Mouse (Mus musculus) megakaryocyte, embryonic 14.5 days (primary cell): ENCODE data around the gene Gnai3. TPM values are rescaled to one million over a fixed set of nuclear protein-coding genes. Genes with fewer than 3 reads are reported as not detected.

Source experiments
- H3K27me3 ChIP-seq: replicated peaks from 2 replicates; pipeline ENCODE3; 2012; ENCODE audit warnings: inconsistent platforms
- H3K36me3 ChIP-seq: replicated peaks from 2 replicates; pipeline ENCODE3; 2012; ENCODE audit warnings: low read length, inconsistent platforms, mixed read lengths
- H3K4me1 ChIP-seq: 2 replicates; pipeline ENCODE4 v1.6.1; 2012; ENCODE audit warnings: inconsistent platforms
- H3K4me3 ChIP-seq: replicated peaks from 2 replicates; pipeline ENCODE3; 2012; ENCODE audit warnings: moderate library complexity, mild to moderate bottlenecking, inconsistent platforms
- H3K9me3 ChIP-seq: 2 replicates; pipeline ENCODE4 v1.6.1; 2012; ENCODE audit warnings: inconsistent platforms
- FLI1 ChIP-seq: IDR thresholded peaks from 2 replicates; pipeline ENCODE4 v1.6.1; 2012; ENCODE audit warnings: low read length, inconsistent platforms, mixed read lengths
- GATA1 ChIP-seq: IDR thresholded peaks from 3 replicates; pipeline ENCODE4 v1.6.1; 2012; ENCODE audit warnings: mixed read lengths, low read length, inconsistent platforms, borderline replicate concordance
- polyA plus RNA-seq: library from polyadenylated mRNA; stranded (reverse); fragments of >175 nt; gene quantifications from 2 replicates; pipeline ENCODE4 v1.2.3, GENCODE M21; 2012; ENCODE audit warnings: low replicate concordance; ENCODE audit not compliant: insufficient read depth

The Gnai3 gene
- 4.0 TPM in 1 of 2 replicates, not detected in the other for polyA plus RNA-seq

GRCm38 (mm10) chr3:108145534-108146445 is at the start of gene Gnai3:
Gene Gnai3 (minus strand): TSS chr3:108146146.
- Histone ChIP-seq H3K36me3 (peaks cover 19% of the 10 kb centered on the region), H3K27me3 (peaks cover 4% of the 10 kb centered on the region), H3K4me1 (peaks cover 55% of the 10 kb centered on the region), H3K9me3 (no peaks in the 10 kb centered on the region), H3K4me3 (peak within 1 kb of the TSS; percentile 97)
- no peak for TF ChIP-seq GATA1
- peak; percentile 98 for TF ChIP-seq FLI1

- H3K36me3 ChIP-seq: peaks cover 59% of the 10 kb centered on the region
Measured at GRCm38 (mm10) chr3:108195287-108195686, 49.3 kb upstream of the Gnai3 start.

GRCm38 (mm10) chr3:108193686-108194085 is 47.7 kb upstream of the Gnai3 start:
- TF ChIP-seq FLI1 (no peak), GATA1 (no peak)
- H3K36me3 ChIP-seq: peaks cover 51% of the 10 kb centered on the region
- H3K9me3 ChIP-seq: no peaks in the 10 kb centered on the region

More at GRCm38 (mm10) chr3:108195287-108195686, 49.3 kb upstream of the Gnai3 start:
- Histone ChIP-seq H3K4me1 (peaks cover 62% of the 10 kb centered on the region), H3K4me3 (no peak overlapping the region), H3K27me3 (peaks cover 5% of the 10 kb centered on the region), H3K9me3 (no peaks in the 10 kb centered on the region)
- TF ChIP-seq FLI1 (no peak), GATA1 (no peak)

GRCm38 (mm10) chr3:108189897-108190296 is 44.0 kb upstream of the Gnai3 start:
- TF ChIP-seq GATA1 (no peak), FLI1 (no peak)
- Histone ChIP-seq H3K9me3 (no peaks in the 10 kb centered on the region), H3K4me1 (peaks cover 44% of the 10 kb centered on the region), H3K27me3 (peaks cover 54% of the 10 kb centered on the region), H3K4me3 (no peak overlapping the region), H3K36me3 (peaks cover 13% of the 10 kb centered on the region)

More at GRCm38 (mm10) chr3:108193686-108194085, 47.7 kb upstream of the Gnai3 start:
- Histone ChIP-seq H3K4me1 (peaks cover 57% of the 10 kb centered on the region), H3K4me3 (no peak overlapping the region), H3K27me3 (peaks cover 18% of the 10 kb centered on the region)

- Histone ChIP-seq H3K4me1 (peaks cover 42% of the 10 kb centered on the region), H3K27me3 (peaks cover 61% of the 10 kb centered on the region), H3K36me3 (peaks cover 9% of the 10 kb centered on the region), H3K9me3 (no peaks in the 10 kb centered on the region), H3K4me3 (no peak overlapping the region)
- TF ChIP-seq FLI1 (no peak), GATA1 (no peak)
Measured at GRCm38 (mm10) chr3:108188716-108189490, 43.0 kb upstream of the Gnai3 start.

- peak overlapping the region; percentile 62 for H3K4me3 ChIP-seq
- peaks cover 63% of the 10 kb centered on the region for H3K27me3 ChIP-seq
- H3K9me3 ChIP-seq: no peaks in the 10 kb centered on the region
- no peak for TF ChIP-seq GATA1
- no peak for TF ChIP-seq FLI1
- H3K4me1 ChIP-seq: peaks cover 47% of the 10 kb centered on the region
- H3K36me3 ChIP-seq: no peaks in the 10 kb centered on the region
Measured at GRCm38 (mm10) chr3:108187111-108187795, 41.3 kb upstream of the Gnai3 start.

GRCm38 (mm10) chr3:108186098-108187047 is 40.4 kb upstream of the Gnai3 start, which contains the start of gene Amigo1:
Gene Amigo1 (plus strand): TSS chr3:108186335.
- no peak for TF ChIP-seq FLI1
- TF ChIP-seq GATA1: no peak
- Histone ChIP-seq H3K9me3 (no peaks in the 10 kb centered on the region), H3K4me1 (peaks cover 47% of the 10 kb centered on the region), H3K27me3 (peaks cover 65% of the 10 kb centered on the region), H3K36me3 (no peaks in the 10 kb centered on the region), H3K4me3 (peak within 1 kb of the TSS; percentile 93)

GRCm38 (mm10) chr3:108185460-108186097 is 39.6 kb upstream of the Gnai3 start:
- Histone ChIP-seq H3K4me1 (peaks cover 47% of the 10 kb centered on the region), H3K27me3 (peaks cover 66% of the 10 kb centered on the region), H3K36me3 (no peaks in the 10 kb centered on the region), H3K4me3 (peak overlapping the region; percentile 93), H3K9me3 (no peaks in the 10 kb centered on the region)
- no peak for TF ChIP-seq GATA1
- no peak for TF ChIP-seq FLI1
